Mouse (Mus musculus): ENCODE results near the gene L3mbtl1. TPM values are rescaled to one million over a fixed set of nuclear protein-coding genes. Genes with fewer than 3 reads are reported as not detected.

Gene L3mbtl1
- polyA plus RNA-seq, 1 experiment from 2014 or later: 0.12 TPM

DNA sequence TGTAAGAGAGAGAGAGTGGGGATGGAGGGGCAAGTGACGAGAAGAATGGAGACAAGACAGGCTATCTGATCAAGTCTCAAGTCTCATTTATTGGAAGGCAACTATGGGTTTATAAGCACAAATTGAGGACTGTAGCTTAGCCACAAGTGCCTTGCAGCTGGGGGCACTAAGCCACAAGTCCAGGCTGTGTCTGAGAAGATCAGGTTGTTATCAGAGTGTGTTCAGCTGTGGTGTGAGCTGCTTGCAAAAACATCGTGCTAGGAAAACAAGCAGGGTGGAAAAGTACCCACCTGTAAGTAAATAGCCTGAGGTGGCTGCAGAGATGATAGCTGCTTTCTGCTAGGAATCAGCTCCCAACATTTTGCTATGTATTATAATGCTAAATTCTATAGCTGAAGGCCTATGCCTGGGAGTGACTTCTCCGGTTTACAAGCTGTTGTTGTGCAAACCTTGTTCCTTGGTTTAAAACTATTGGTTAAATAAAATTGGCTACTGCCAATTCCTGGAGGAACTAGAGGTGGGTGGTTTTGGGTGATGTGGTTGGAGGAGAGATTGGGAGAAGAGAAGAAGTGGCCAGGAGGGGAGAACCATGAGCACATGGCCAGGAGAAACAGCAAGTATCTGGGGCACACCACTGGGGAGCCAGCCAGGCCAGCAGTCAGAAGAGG lies 15.2 kb upstream of the L3mbtl1 start:
- H3K4me1 ChIP-seq: peaks cover 6% of the 10 kb centered on the region
- no peak overlapping the region for H3K4me3 ChIP-seq
- H3K4me2 ChIP-seq: no peak overlapping the region
- H3K27ac ChIP-seq: no peak overlapping the region
- no peaks in the 10 kb centered on the region for H3K9me3 ChIP-seq
- no peak for ATAC-seq (ENCODE audit: insufficient number of reproducible peaks, low FRiP score, low TSS enrichment, low read depth)
- H3K36me3 ChIP-seq: no peaks in the 10 kb centered on the region; the same call in 1 of the 2 replicates
- WGBS: 71% methylated on average over 3 of the region's 3 CpGs
- no peaks in the 10 kb centered on the region for H3K27me3 ChIP-seq
- no peak overlapping the region for H3K9ac ChIP-seq

DNA sequence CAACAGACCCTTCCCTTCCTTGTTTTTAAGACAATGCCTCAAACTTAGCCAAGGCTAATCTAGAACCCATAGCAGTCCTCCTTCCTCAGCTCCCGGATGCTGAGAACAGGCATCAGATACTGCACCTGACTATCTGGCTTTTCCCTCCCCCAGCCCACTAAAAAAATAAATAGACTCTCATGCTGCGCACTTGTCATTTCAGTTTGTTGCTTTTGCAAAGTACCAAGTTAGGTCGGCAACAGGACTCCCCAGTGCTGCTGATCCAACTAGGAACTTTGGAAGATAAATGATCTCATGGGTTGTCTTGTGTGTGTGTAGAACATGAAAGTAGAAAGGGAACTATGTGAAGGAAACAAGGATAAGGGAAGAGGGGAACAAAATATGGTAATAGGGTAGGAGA lies 13.6 kb upstream of the L3mbtl1 start:
- peaks cover 15% of the 10 kb centered on the region for H3K36me3 ChIP-seq
- H3K9ac ChIP-seq: no peak overlapping the region
- H3K27ac ChIP-seq: no peak overlapping the region
- H3K27me3 ChIP-seq: no peaks in the 10 kb centered on the region
- peaks cover 12% of the 10 kb centered on the region for H3K4me1 ChIP-seq
- no peaks in the 10 kb centered on the region for H3K9me3 ChIP-seq
- ATAC-seq (ENCODE audit: insufficient number of reproducible peaks, low FRiP score, low TSS enrichment, low read depth): no peak
- H3K4me3 ChIP-seq: no peak overlapping the region
- no peak overlapping the region for H3K4me2 ChIP-seq
- 71% methylated on average over 3 of the region's 3 CpGs for WGBS

DNA sequence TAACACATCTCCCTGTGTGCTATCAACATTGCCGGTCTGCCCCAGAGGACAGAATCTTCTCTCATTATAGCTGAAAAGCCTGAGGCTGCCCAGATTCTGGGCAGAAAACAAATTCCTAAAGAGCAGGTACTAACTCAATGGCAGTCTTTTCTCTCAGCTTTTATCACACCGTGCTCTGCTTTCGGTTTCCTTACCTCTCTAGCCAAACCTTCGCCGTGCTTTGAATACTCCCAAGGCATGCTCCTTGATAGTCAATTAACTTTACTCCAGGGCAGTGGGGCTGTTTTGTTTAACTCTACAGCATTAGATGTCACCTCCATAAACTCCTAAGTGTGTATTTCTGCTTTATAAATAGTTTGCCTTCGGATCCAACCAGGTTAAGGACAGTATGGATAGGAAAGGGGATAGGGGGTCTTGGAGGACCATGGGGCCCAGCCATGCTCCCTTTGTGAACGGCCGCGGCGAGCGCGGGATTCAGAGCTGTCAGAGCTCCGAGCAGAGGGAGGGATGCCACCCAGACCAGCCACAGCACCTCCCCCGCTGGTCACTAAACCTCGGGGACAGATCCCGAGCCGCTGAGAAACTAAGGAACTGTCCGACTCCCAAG lies 12.7 kb upstream of the L3mbtl1 start:
- H3K4me1 ChIP-seq: peaks cover 12% of the 10 kb centered on the region
- peak overlapping the region; percentile 98 for H3K27ac ChIP-seq
- no peaks in the 10 kb centered on the region for H3K27me3 ChIP-seq
- H3K36me3 ChIP-seq: peaks cover 23% of the 10 kb centered on the region
- no peaks in the 10 kb centered on the region for H3K9me3 ChIP-seq
- peak overlapping the region; percentile 94 for H3K4me3 ChIP-seq
- H3K4me2 ChIP-seq: peak overlapping the region; percentile 68
- H3K9ac ChIP-seq: peak overlapping the region; percentile 100
- ATAC-seq (ENCODE audit: insufficient number of reproducible peaks, low FRiP score, low TSS enrichment, low read depth): no peak; the same call in 1 of the 2 replicates
- under 1% methylated on average over 18 of the region's 18 CpGs for WGBS

DNA sequence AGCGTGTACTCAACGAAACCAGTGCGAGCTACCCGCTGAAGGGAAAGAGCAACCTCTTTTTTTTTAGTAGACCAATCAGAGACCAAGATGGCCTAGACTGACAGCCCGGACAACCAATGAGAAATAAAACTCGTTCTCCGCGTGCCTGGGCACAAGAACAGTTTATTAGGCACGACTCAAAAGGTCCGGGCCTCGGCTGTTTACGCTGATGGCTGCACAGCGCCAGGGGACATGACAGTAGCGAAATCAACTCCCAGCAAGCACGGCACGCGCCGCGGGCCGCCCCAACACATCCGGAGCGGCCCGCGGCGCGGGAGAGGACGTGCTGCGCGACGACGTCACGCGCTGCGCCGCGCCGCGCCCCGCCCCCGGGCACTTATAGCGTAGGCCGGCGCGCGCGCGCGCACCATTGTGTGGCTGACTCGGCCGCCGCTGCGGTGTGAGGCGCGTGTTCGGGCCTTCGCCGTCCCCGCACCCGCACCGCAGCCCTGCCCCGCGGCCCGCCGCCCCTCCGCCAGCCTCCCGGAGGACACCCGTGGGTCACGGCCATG lies 12.1 kb upstream of the L3mbtl1 start, which contains the start of gene Srsf6:
Srsf6 (plus strand) TSS at position 406 of the 551 bp plus-strand sequence.
- Histone ChIP-seq H3K36me3 (peaks cover 27% of the 10 kb centered on the region), H3K27ac (peak within 1 kb of the TSS; percentile 98), H3K9me3 (no peaks in the 10 kb centered on the region), H3K4me1 (peaks cover 12% of the 10 kb centered on the region), H3K4me3 (peak within 1 kb of the TSS; percentile 94), H3K9ac (peak within 1 kb of the TSS; percentile 100), H3K4me2 (peak within 1 kb of the TSS; percentile 68), H3K27me3 (no peaks in the 10 kb centered on the region)
- WGBS: under 1% methylated on average over 65 of the region's 68 CpGs
- peak; percentile 92 for ATAC-seq (ENCODE audit: insufficient number of reproducible peaks, low FRiP score, low TSS enrichment, low read depth)

DNA sequence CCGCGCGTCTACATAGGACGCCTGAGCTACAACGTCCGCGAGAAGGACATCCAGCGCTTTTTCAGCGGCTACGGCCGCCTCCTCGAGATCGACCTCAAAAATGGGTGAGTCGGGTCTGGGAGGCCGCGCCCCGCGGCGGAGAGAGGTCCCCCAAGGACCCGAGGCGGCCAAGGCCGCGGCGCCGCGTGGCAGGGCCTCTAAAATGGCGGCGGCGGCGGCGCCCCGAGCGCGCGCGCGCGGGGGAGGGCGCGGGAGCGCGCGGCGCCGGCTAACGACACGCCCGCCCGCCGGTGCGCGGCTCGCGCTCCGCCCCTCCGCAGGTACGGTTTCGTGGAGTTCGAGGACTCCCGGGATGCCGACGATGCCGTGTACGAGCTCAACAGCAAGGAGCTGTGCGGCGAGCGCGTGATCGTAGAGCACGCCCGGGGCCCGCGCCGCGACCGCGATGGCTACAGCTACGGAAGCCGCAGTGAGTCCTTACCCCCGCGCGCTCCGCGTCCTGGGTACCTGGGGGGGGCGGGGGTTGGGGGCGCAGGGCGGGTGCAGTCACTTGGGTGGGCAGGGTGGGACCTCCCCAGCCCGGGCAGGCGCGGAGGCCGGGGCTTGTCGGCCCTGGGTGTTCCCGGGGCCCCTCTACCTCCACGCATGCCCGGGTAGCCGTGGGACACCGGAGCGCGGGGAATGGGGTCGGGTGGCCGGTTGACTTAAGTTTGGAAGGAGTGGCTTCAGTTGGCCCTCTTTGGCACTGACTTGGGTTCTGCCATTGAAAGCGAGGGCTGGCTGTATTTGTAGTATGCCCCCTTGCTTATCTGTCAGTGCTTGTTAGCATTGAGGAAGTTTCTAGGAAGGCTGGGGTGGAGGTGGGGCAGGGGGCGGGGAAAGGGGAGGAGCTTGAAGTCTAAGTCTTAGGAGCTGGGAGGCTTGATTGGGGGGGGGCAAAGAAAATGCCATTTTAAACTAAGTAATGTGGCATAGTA lies 11.3 kb upstream of the L3mbtl1 start:
- peak; percentile 47 for ATAC-seq (ENCODE audit: insufficient number of reproducible peaks, low FRiP score, low TSS enrichment, low read depth)
- Histone ChIP-seq H3K27ac (peak overlapping the region; percentile 98), H3K9me3 (no peaks in the 10 kb centered on the region), H3K4me2 (peak overlapping the region; percentile 54), H3K4me1 (peaks cover 12% of the 10 kb centered on the region), H3K4me3 (peak overlapping the region; percentile 94), H3K36me3 (peaks cover 34% of the 10 kb centered on the region), H3K27me3 (no peaks in the 10 kb centered on the region), H3K9ac (peak overlapping the region; percentile 100)
- WGBS: under 1% methylated on average over 85 of the region's 103 CpGs

DNA sequence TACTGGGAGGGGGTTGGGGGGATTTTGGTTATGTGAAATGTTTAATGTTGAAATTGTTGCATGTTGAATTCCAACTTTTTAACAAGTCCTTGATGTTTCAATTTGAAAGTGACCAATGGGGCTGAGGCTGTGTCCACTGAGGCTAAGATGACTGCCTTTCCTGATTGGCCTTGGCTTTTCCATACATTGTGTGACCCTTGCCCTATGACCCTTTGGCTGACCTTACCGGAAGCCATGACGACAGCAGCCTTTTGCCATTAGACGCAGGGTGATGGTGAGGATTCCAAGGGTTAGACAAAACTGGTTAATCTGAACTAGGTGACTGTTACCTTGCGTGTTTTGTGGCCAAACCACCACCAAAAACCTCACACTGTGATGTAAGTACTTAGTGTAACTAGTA lies 10.6 kb upstream of the L3mbtl1 start:
- WGBS: 43% methylated on average over 4 of the region's 4 CpGs
- Histone ChIP-seq H3K27ac (no peak overlapping the region), H3K36me3 (peaks cover 40% of the 10 kb centered on the region), H3K9ac (no peak overlapping the region), H3K4me2 (peak overlapping the region; percentile 54), H3K4me1 (peaks cover 12% of the 10 kb centered on the region), H3K27me3 (no peaks in the 10 kb centered on the region), H3K9me3 (no peaks in the 10 kb centered on the region), H3K4me3 (peak overlapping the region; percentile 94)
- no peak for ATAC-seq (ENCODE audit: insufficient number of reproducible peaks, low FRiP score, low TSS enrichment, low read depth)

DNA sequence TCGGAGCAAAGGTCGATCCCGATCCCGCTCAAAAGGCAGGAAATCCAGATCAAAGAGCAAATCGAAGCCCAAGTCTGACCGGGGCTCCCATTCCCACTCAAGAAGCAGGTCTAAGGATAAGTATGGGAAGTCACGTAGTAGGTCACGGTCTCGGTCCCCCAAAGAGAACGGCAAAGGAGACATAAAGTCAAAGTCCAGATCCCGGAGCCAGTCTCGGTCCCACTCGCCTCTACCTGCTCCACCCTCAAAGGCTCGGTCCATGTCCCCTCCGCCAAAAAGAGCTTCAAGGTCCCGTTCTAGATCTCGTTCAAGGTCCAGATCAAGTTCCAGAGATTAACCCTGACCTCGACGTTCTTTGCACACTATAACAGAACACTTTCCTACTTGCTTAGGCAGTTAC lies 8.9 kb upstream of the L3mbtl1 start:
- ATAC-seq (ENCODE audit: insufficient number of reproducible peaks, low FRiP score, low TSS enrichment, low read depth): no peak
- WGBS: 90% methylated on average over 19 of the region's 19 CpGs
- Histone ChIP-seq H3K27ac (no peak overlapping the region), H3K9me3 (no peaks in the 10 kb centered on the region), H3K27me3 (no peaks in the 10 kb centered on the region), H3K4me1 (peaks cover 12% of the 10 kb centered on the region), H3K4me3 (no peak overlapping the region), H3K36me3 (peaks cover 53% of the 10 kb centered on the region), H3K4me2 (no peak overlapping the region), H3K9ac (no peak overlapping the region)

DNA sequence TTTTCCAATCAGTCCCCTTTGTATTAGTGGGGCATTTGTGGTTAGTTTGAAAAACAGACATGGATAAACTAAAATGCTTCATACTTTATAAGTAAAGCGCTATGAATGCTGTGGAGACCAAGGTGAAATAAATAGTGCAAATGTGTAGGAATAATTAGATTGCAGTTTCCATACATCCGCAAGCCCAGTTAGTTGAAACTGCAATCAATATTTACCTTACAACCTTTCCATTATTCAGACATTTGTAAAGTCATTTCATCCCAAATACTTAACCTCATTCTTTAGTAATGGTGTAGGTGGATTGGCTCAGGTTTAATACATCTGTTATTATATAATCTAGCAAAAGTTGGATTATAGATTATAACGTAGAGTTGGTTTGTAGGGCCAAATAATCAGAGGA lies 7.6 kb upstream of the L3mbtl1 start:
- H3K27ac ChIP-seq: no peak overlapping the region
- H3K9me3 ChIP-seq: no peaks in the 10 kb centered on the region
- peaks cover 12% of the 10 kb centered on the region for H3K4me1 ChIP-seq
- H3K36me3 ChIP-seq: peaks cover 64% of the 10 kb centered on the region
- WGBS: 92% methylated on average over 3 of the region's 3 CpGs
- no peak overlapping the region for H3K4me3 ChIP-seq
- no peak overlapping the region for H3K9ac ChIP-seq
- ATAC-seq (ENCODE audit: insufficient number of reproducible peaks, low FRiP score, low TSS enrichment, low read depth): no peak
- no peaks in the 10 kb centered on the region for H3K27me3 ChIP-seq
- no peak overlapping the region for H3K4me2 ChIP-seq

DNA sequence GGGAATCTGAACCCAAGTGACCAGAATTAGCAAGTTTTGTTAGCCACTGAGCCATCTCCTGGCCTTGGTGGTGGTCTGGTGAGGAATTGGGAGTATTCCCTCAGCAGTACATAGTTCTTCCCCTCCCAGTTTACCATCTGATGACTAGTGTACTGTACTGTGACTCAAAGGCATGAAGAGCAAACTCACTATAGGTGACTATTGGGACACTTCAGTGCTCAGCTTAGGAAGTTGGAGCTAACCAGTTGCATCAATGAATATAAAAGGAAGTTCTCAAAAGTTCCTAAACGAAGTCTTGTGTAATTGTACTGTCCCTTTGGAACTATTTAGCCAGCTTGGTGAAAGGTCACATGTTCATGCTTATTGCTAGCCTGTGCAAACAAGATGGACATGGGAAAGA lies 3.7 kb upstream of the L3mbtl1 start:
- Histone ChIP-seq H3K4me3 (no peak overlapping the region), H3K4me1 (peaks cover 22% of the 10 kb centered on the region), H3K4me2 (no peak overlapping the region), H3K27me3 (0 out of 2 replicates have a peak, but pooled peaks cover 5% of the 10 kb centered on the region), H3K36me3 (peaks cover 50% of the 10 kb centered on the region), H3K9ac (no peak overlapping the region), H3K9me3 (no peaks in the 10 kb centered on the region), H3K27ac (no peak overlapping the region)
- 67% methylated on average over 1 of the region's 1 CpGs for WGBS
- ATAC-seq (ENCODE audit: insufficient number of reproducible peaks, low FRiP score, low TSS enrichment, low read depth): no peak

DNA sequence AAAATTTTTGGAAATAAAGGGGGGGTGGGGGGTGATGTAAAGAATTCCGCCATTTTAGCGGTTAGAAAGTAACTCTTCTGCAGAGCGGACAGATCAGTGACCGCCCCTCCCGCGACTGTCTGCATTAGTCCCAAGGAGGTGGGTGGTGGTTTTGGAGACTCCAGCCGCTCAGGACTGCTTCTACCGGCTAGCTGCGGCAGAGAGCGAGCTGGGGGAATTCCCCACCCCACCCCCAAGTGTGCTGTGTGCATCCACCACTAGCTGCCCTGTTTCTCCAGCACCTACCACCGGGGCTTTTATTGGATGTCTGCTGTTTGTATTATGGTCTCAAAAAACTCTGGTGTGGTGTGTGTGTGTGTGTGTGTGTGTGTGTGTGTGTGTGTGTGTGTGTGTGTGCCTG lies 659 bp downstream of the L3mbtl1 start:
- no peak overlapping the region for H3K9ac ChIP-seq
- WGBS: 7% methylated on average over 11 of the region's 11 CpGs
- no peak for ATAC-seq (ENCODE audit: insufficient number of reproducible peaks, low FRiP score, low TSS enrichment, low read depth)

DNA sequence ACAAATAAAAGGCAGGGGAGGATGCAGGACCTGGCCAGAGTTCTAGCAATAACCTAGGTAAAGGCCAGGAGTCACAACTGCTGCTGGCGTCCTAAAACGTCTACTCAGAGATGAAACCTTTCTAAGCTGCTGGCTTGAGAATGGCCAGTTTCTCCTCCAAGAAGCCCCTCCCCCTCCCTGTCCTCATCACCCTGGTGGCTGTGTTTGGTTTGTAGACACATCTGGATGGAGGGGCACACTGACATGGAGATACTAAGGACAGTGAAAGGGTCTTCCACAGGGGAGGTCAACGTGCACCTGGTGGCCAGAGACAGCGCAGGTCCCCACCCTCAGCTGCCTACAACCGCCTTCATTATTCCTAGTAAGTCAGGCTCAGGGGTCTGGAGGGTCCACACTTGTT lies 3.7 kb downstream of the L3mbtl1 start:
- no peak overlapping the region for H3K4me3 ChIP-seq
- H3K27ac ChIP-seq: no peak overlapping the region
- no peaks in the 10 kb centered on the region for H3K36me3 ChIP-seq
- ATAC-seq (ENCODE audit: insufficient number of reproducible peaks, low FRiP score, low TSS enrichment, low read depth): no peak
- H3K9ac ChIP-seq: no peak overlapping the region
- peaks cover 16% of the 10 kb centered on the region for H3K4me1 ChIP-seq
- no peak overlapping the region for H3K4me2 ChIP-seq
- H3K9me3 ChIP-seq: no peaks in the 10 kb centered on the region
- 81% methylated on average over 5 of the region's 5 CpGs for WGBS
- H3K27me3 ChIP-seq: 0 out of 2 replicates have a peak, but pooled peaks cover 5% of the 10 kb centered on the region

More for the DNA sequence above, 659 bp downstream of the L3mbtl1 start:
- Histone ChIP-seq H3K9me3 (no peaks in the 10 kb centered on the region), H3K27ac (no peak overlapping the region), H3K4me3 (peak overlapping the region; percentile 56), H3K27me3 (0 out of 2 replicates have a peak, but pooled peaks cover 8% of the 10 kb centered on the region), H3K4me1 (peaks cover 22% of the 10 kb centered on the region), H3K36me3 (peaks cover 15% of the 10 kb centered on the region), H3K4me2 (peak overlapping the region; percentile 99)

Measured in limb, embryonic 15.5 days (tissue).